Mouse (Mus musculus) hindbrain, postnatal 0 days (tissue): Measurements from ENCODE around the gene Napsa. TPM values are rescaled to one million over a fixed set of nuclear protein-coding genes. Genes with fewer than 3 reads are reported as not detected.

Source experiments
- ATAC-seq: fragments of 200-750 bp; cut with Nextera tagmentation; 2 replicates; pipeline ENCODE4 v1.8.0; 2017; ENCODE audit warnings: mild to moderate bottlenecking, moderate TSS enrichment, moderate library complexity
- DNase-seq: peaks from one replicate; pipeline ENCODE4 v3.0.0-alpha.2; 2015; ENCODE audit warnings: low spot score
- H3K27ac ChIP-seq: fragments of 300-500 bp; sonication (generic); 2 replicates; pipeline ENCODE4 v1.5.1; 2014; ENCODE audit warnings: mild to moderate bottlenecking
- H3K27me3 ChIP-seq: fragments of 300-500 bp; sonication (generic); 2 replicates; pipeline ENCODE4 v1.6.1; 2014; ENCODE audit warnings: low read length, mixed read lengths; ENCODE audit not compliant: insufficient read depth
- H3K36me3 ChIP-seq: fragments of 300-500 bp; sonication (generic); 2 replicates; pipeline ENCODE4 v1.6.1; 2014; ENCODE audit warnings: low read length, mixed read lengths; ENCODE audit not compliant: insufficient read depth
- H3K4me1 ChIP-seq: fragments of 300-500 bp; sonication (generic); 2 replicates; pipeline ENCODE4 v1.6.1; 2014; ENCODE audit warnings: antibody characterized with exemption, low read length, mixed read lengths; ENCODE audit not compliant: insufficient read depth
- H3K4me2 ChIP-seq: fragments of 300-500 bp; sonication (generic); 2 replicates; pipeline ENCODE4 v1.6.1; 2014; ENCODE audit warnings: low read depth, mild to moderate bottlenecking, low read length, moderate library complexity, mixed read lengths
- H3K4me3 ChIP-seq: fragments of 300-500 bp; sonication (generic); 2 replicates; pipeline ENCODE4 v1.5.1; 2014; ENCODE audit warnings: low read length
- H3K9ac ChIP-seq: fragments of 300-500 bp; sonication (generic); replicated peaks from 2 replicates; pipeline ENCODE4 v1.6.1; 2014; ENCODE audit warnings: mild to moderate bottlenecking, low read length, moderate library complexity, mixed read lengths
- H3K9me3 ChIP-seq: fragments of 300-500 bp; sonication (generic); 2 replicates; pipeline ENCODE4 v1.6.1; 2016; ENCODE audit warnings: low read length, mixed read lengths
- CTCF ChIP-seq: IDR thresholded peaks from 2 replicates; pipeline ENCODE4 v1.5.1; 2016; ENCODE audit warnings: antibody characterized with exemption, control low read depth, low read depth
- WGBS: fragments of 180-500 bp; shearing (Covaris S2); extraction: QIAGEN DNeasy Blood & Tissue Kit; methylation state at CpG from one replicate; pipeline ENCODE4 v1.1.7; 2014; 5-methylcytosine and 5-hydroxymethylcytosine counted together
- polyA plus RNA-seq: library from polyadenylated mRNA; unstranded; fragments of >200 nt; fragmentation: Nextera tagmentation; extraction: Ambion mirVana; gene quantifications from 2 replicates; pipeline ENCODE4 v1.2.1, GENCODE M21; 2015
- total RNA-seq: library from RNA; depleted of rRNA; stranded (reverse); fragments of >200 nt; gene quantifications from 2 replicates; pipeline ENCODE4 v1.2.3, GENCODE M21; 2014

Gene Napsa
- total and polyA plus RNA-seq, 2 experiments from 2014 or later, result 0.26 TPM; not detected in 1

GRCm38 (mm10) chr7:44593051-44593450, 20.9 kb downstream of the Napsa start:
- peaks cover 35% of the 10 kb centered on the region for H3K4me1 ChIP-seq
- peak overlapping the region; percentile 53 for H3K9ac ChIP-seq
- H3K9me3 ChIP-seq, result no peaks in the 10 kb centered on the region
- TF ChIP-seq CTCF, result no peak
- DNase-seq, result no peak
- H3K4me3 ChIP-seq, result peak overlapping the region; percentile 73
- ATAC-seq, result no peak
- no peaks in the 10 kb centered on the region for H3K27me3 ChIP-seq
- H3K4me2 ChIP-seq, result peak overlapping the region; percentile 89
- no peak overlapping the region for H3K27ac ChIP-seq
- WGBS, result 2% methylated on average over 14 of the region's 15 CpGs
- H3K36me3 ChIP-seq, result no peaks in the 10 kb centered on the region; the same call in 1 of the 2 replicates

- Histone ChIP-seq H3K4me1 (peaks cover 31% of the 10 kb centered on the region), H3K9ac (peak overlapping the region; percentile 53), H3K9me3 (no peaks in the 10 kb centered on the region), H3K36me3 (no peaks in the 10 kb centered on the region; the same call in 1 of the 2 replicates), H3K27me3 (no peaks in the 10 kb centered on the region), H3K4me3 (peak overlapping the region; percentile 73), H3K4me2 (peak overlapping the region; percentile 89), H3K27ac (peak overlapping the region; percentile 87)
- TF ChIP-seq CTCF, result peak; percentile 34
- peak; percentile 97 for DNase-seq
- peak; percentile 76 for ATAC-seq
- under 1% methylated on average over 22 of the region's 22 CpGs for WGBS
These were observed 21.6 kb downstream of the Napsa start for GRCm38 (mm10) chr7:44593775-44594174.

- H3K4me1 ChIP-seq, result peaks cover 31% of the 10 kb centered on the region
- H3K4me3 ChIP-seq, result peak overlapping the region; percentile 73
- H3K9ac ChIP-seq, result peak overlapping the region; percentile 53
- H3K27me3 ChIP-seq, result no peaks in the 10 kb centered on the region
- ATAC-seq, result peak; percentile 1; the same call in 1 of the 2 replicates
- 25% methylated on average over 6 of the region's 6 CpGs for WGBS
- no peaks in the 10 kb centered on the region; the same call in 1 of the 2 replicates for H3K36me3 ChIP-seq
- H3K9me3 ChIP-seq, result no peaks in the 10 kb centered on the region
- DNase-seq, result peak; percentile 78
- TF ChIP-seq CTCF, result no peak
- peak overlapping the region; percentile 87 for H3K27ac ChIP-seq
- H3K4me2 ChIP-seq, result peak overlapping the region; percentile 89
These were observed 22.1 kb downstream of the Napsa start for GRCm38 (mm10) chr7:44594291-44594690.

GRCm38 (mm10) chr7:44595131-44595561, 23.0 kb downstream of the Napsa start:
- no peak overlapping the region for H3K4me2 ChIP-seq
- no peak overlapping the region for H3K9ac ChIP-seq
- TF ChIP-seq CTCF, result no peak
- 91% methylated on average over 20 of the region's 20 CpGs for WGBS
- H3K4me3 ChIP-seq, result no peak overlapping the region
- H3K36me3 ChIP-seq, result no peaks in the 10 kb centered on the region; the same call in 1 of the 2 replicates
- ATAC-seq, result no peak
- no peaks in the 10 kb centered on the region for H3K27me3 ChIP-seq
- H3K9me3 ChIP-seq, result no peaks in the 10 kb centered on the region
- DNase-seq, result no peak
- H3K27ac ChIP-seq, result peak overlapping the region; percentile 87; the same call in 1 of the 2 replicates
- H3K4me1 ChIP-seq, result peaks cover 28% of the 10 kb centered on the region

- DNase-seq (no peak), ATAC-seq (no peak)
- no peak for TF ChIP-seq CTCF
- 92% methylated on average over 6 of the region's 6 CpGs for WGBS
- Histone ChIP-seq H3K4me1 (peaks cover 28% of the 10 kb centered on the region), H3K4me2 (no peak overlapping the region), H3K9me3 (no peaks in the 10 kb centered on the region), H3K27ac (no peak overlapping the region), H3K4me3 (no peak overlapping the region), H3K9ac (no peak overlapping the region), H3K27me3 (no peaks in the 10 kb centered on the region), H3K36me3 (no peaks in the 10 kb centered on the region; the same call in 1 of the 2 replicates)
These were observed 23.9 kb downstream of the Napsa start for GRCm38 (mm10) chr7:44596051-44596450.

- ATAC-seq (no peak), DNase-seq (no peak)
- 65% methylated on average over 5 of the region's 5 CpGs for WGBS
- H3K4me1 ChIP-seq, result peaks cover 18% of the 10 kb centered on the region
- H3K27me3 ChIP-seq, result no peaks in the 10 kb centered on the region
- H3K36me3 ChIP-seq, result no peaks in the 10 kb centered on the region; the same call in 1 of the 2 replicates
- no peak for TF ChIP-seq CTCF
- no peaks in the 10 kb centered on the region for H3K9me3 ChIP-seq
- H3K27ac ChIP-seq, result no peak overlapping the region
- no peak overlapping the region for H3K4me3 ChIP-seq
- H3K9ac ChIP-seq, result no peak overlapping the region
- H3K4me2 ChIP-seq, result no peak overlapping the region
These were observed 24.9 kb downstream of the Napsa start for GRCm38 (mm10) chr7:44596996-44597538.

- Histone ChIP-seq H3K4me2 (no peak overlapping the region), H3K4me1 (peaks cover 15% of the 10 kb centered on the region), H3K9ac (no peak overlapping the region), H3K36me3 (no peaks in the 10 kb centered on the region; the same call in 1 of the 2 replicates), H3K27ac (no peak overlapping the region), H3K27me3 (no peaks in the 10 kb centered on the region), H3K9me3 (no peaks in the 10 kb centered on the region), H3K4me3 (no peak overlapping the region)
- WGBS, result 73% methylated on average over 4 of the region's 4 CpGs
- no peak for DNase-seq
- ATAC-seq, result no peak
- TF ChIP-seq CTCF, result no peak
These were observed 25.5 kb downstream of the Napsa start for GRCm38 (mm10) chr7:44597666-44598065.
